Mouse (Mus musculus): ENCODE results near the gene Selenop.
A peak's percentile ranks its signal among the peaks of the same experiment; 100 is the strongest.

DNA sequence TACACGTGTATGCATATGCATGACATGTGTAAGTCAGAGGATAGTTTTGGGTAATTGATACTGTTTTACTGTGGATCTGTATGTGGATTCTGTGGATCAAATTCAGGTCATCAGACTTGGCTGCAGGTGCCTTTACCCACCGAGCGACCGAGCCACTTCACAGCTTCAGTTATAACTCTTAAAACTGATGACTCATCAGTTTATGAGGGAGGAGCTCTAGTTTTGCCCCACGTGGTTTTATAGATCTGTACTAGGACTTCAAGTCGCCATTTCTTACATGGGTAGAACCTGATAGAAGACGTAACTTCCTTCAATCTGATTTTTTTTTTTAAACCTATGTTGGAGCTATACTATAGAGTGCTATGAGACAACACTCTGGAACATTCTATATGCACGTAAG lies 29.3 kb downstream of the Selenop start:
- TF ChIP-seq MAX (IDR thresholded peaks at IDR 0.05) (no peak), CTCF (IDR thresholded peaks at IDR 0.05; ENCODE audit: control insufficient read depth, insufficient read depth, insufficient read length) (no peak), USF1 (IDR thresholded peaks at IDR 0.05; ENCODE audit: low read depth) (peak; percentile 27)
